Mouse (Mus musculus) liver, adult 2 months (tissue): Measurements from ENCODE around the gene Tm7sf2. TPM values are rescaled to one million over a fixed set of nuclear protein-coding genes. Genes with fewer than 3 reads are reported as not detected.

Experiments
- DNase-seq: peaks from one replicate; pipeline ENCODE4 v3.0.0-alpha.2; 2011; ENCODE audit warnings: low read depth, low spot score; ENCODE audit errors: extremely low read depth
- H3K27ac ChIP-seq: fragments of 200-500 bp; replicated peaks from 2 replicates; pipeline ENCODE4 v1.5.1; 2012; ENCODE audit warnings: low read depth, mild to moderate bottlenecking, control low read depth, inconsistent platforms, low read length; ENCODE audit not compliant: insufficient read depth
- H3K27me3 ChIP-seq: fragments of 200-500 bp; 2 replicates; pipeline ENCODE4 v1.6.1; 2012; ENCODE audit warnings: mild to moderate bottlenecking, moderate library complexity, low read length, inconsistent platforms; ENCODE audit not compliant: control insufficient read depth, insufficient read depth
- H3K36me3 ChIP-seq: fragments of 200-500 bp; 2 replicates; pipeline ENCODE4 v1.6.1; 2012; ENCODE audit warnings: low read length, inconsistent platforms; ENCODE audit not compliant: control insufficient read depth, insufficient read depth
- H3K4me1 ChIP-seq: fragments of 200-500 bp; 2 replicates; pipeline ENCODE4 v1.6.1; 2011; ENCODE audit warnings: low read length; ENCODE audit not compliant: control insufficient read depth, insufficient read depth
- H3K4me3 ChIP-seq: fragments of 200-500 bp; 2 replicates; pipeline ENCODE4 v1.5.1; 2011; ENCODE audit warnings: low read depth, mild to moderate bottlenecking, control low read depth, low read length, moderate library complexity; ENCODE audit not compliant: insufficient read depth
- H3K79me2 ChIP-seq: fragments of 200-500 bp; 2 replicates; pipeline ENCODE4 v1.6.1; 2012; ENCODE audit warnings: inconsistent platforms, mild to moderate bottlenecking, low read length, moderate library complexity; ENCODE audit not compliant: control insufficient read depth, insufficient read depth
- H3K9ac ChIP-seq: fragments of 200-500 bp; 2 replicates; pipeline ENCODE4 v1.6.1; 2012; ENCODE audit warnings: low read depth, mild to moderate bottlenecking, control low read depth, inconsistent platforms, low read length
- CTCF ChIP-seq: fragments of 200-500 bp; IDR thresholded peaks from 2 replicates; pipeline ENCODE4 v1.5.1; 2011; ENCODE audit warnings: low read depth, low read length, control low read depth
- POLR2A ChIP-seq: fragments of 200-500 bp; IDR thresholded peaks from 2 replicates; pipeline ENCODE4 v1.6.1; 2011; ENCODE audit warnings: low read length, control low read depth; ENCODE audit not compliant: insufficient read depth; ENCODE audit errors: extremely low read depth
- WGBS: fragments of 180-500 bp; shearing (Covaris S2); methylation state at CpG from one replicate; pipeline ENCODE4 v1.1.7; 2018; 5-methylcytosine and 5-hydroxymethylcytosine counted together
- polyA plus RNA-seq: library from polyadenylated mRNA; depleted of rRNA; stranded (reverse); fragments of >200 nt; gene quantifications from 2 replicates; pipeline ENCODE4 v1.2.3, GENCODE M21; 2012
- total RNA-seq: library from RNA; depleted of rRNA; stranded (reverse); fragments of >200 nt; gene quantifications from 2 replicates; pipeline ENCODE4 v1.2.3, GENCODE M21; 2014

The Tm7sf2 gene
- total and polyA plus RNA-seq, 2 experiments = 185 to 503 TPM

GRCm38 (mm10) chr19:6104476-6104875 is 36.3 kb upstream of the Tm7sf2 start:
- no peak for TF ChIP-seq CTCF
- TF ChIP-seq POLR2A = no peak
- DNase-seq = no peak
- Histone ChIP-seq H3K79me2 (no peaks in the 10 kb centered on the region), H3K9ac (no peak overlapping the region), H3K27me3 (peaks cover 2% of the 10 kb centered on the region; the same call in 1 of the 2 replicates), H3K4me1 (no peaks in the 10 kb centered on the region), H3K4me3 (no peak overlapping the region), H3K36me3 (no peaks in the 10 kb centered on the region), H3K27ac (no peak overlapping the region)
- WGBS = 82% methylated on average over 4 of the region's 4 CpGs

GRCm38 (mm10) chr19:6102169-6102853 is 34.1 kb upstream of the Tm7sf2 start:
- Histone ChIP-seq H3K27me3 (peaks cover 2% of the 10 kb centered on the region; the same call in 1 of the 2 replicates), H3K36me3 (no peaks in the 10 kb centered on the region), H3K9ac (no peak overlapping the region), H3K4me1 (no peaks in the 10 kb centered on the region), H3K4me3 (no peak overlapping the region), H3K79me2 (no peaks in the 10 kb centered on the region), H3K27ac (no peak overlapping the region)
- TF ChIP-seq CTCF = no peak
- no peak for TF ChIP-seq POLR2A
- DNase-seq = no peak
- 69% methylated on average over 6 of the region's 6 CpGs for WGBS

- 63% methylated on average over 6 of the region's 6 CpGs for WGBS
- H3K79me2 ChIP-seq = no peaks in the 10 kb centered on the region
- no peaks in the 10 kb centered on the region for H3K27me3 ChIP-seq
- no peak overlapping the region for H3K27ac ChIP-seq
- H3K36me3 ChIP-seq = no peaks in the 10 kb centered on the region
- no peak overlapping the region for H3K9ac ChIP-seq
- H3K4me3 ChIP-seq = no peak overlapping the region
- H3K4me1 ChIP-seq = no peaks in the 10 kb centered on the region
- TF ChIP-seq CTCF (no peak), POLR2A (no peak)
- DNase-seq = no peak
Measured at GRCm38 (mm10) chr19:6101186-6101585, 33.0 kb upstream of the Tm7sf2 start.

- Histone ChIP-seq H3K27ac (no peak overlapping the region), H3K9ac (no peak overlapping the region), H3K36me3 (no peaks in the 10 kb centered on the region), H3K4me1 (no peaks in the 10 kb centered on the region), H3K27me3 (no peaks in the 10 kb centered on the region), H3K79me2 (no peaks in the 10 kb centered on the region), H3K4me3 (no peak overlapping the region)
- 77% methylated on average over 3 of the region's 3 CpGs for WGBS
- no peak for DNase-seq
- TF ChIP-seq CTCF (no peak), POLR2A (no peak)
Measured at GRCm38 (mm10) chr19:6097847-6098246, 29.7 kb upstream of the Tm7sf2 start.

- no peak for DNase-seq
Measured at GRCm38 (mm10) chr19:6094119-6094518, 25.9 kb upstream of the Tm7sf2 start, which contains the start of gene AC131692.1. Gene AC131692.1, plus strand, starts transcription at chr19:6094419.

GRCm38 (mm10) chr19:6088841-6089240 is 20.7 kb upstream of the Tm7sf2 start:
- TF ChIP-seq CTCF = no peak
- no peak for TF ChIP-seq POLR2A
- Histone ChIP-seq H3K27me3 (no peaks in the 10 kb centered on the region), H3K9ac (no peak overlapping the region), H3K4me3 (no peak overlapping the region), H3K36me3 (no peaks in the 10 kb centered on the region), H3K4me1 (peaks cover 2% of the 10 kb centered on the region), H3K27ac (no peak overlapping the region), H3K79me2 (peaks cover 2% of the 10 kb centered on the region; the same call in 1 of the 2 replicates)
- WGBS = 95% methylated on average over 13 of the region's 13 CpGs
- no peak for DNase-seq

More at GRCm38 (mm10) chr19:6094119-6094518, 25.9 kb upstream of the Tm7sf2 start, which contains the start of gene AC131692.1:
- Histone ChIP-seq H3K9ac (no peak within 1 kb of the TSS), H3K79me2 (no peaks in the 10 kb centered on the region), H3K36me3 (no peaks in the 10 kb centered on the region), H3K27ac (no peak within 1 kb of the TSS), H3K4me1 (no peaks in the 10 kb centered on the region), H3K27me3 (no peaks in the 10 kb centered on the region), H3K4me3 (no peak within 1 kb of the TSS)
- TF ChIP-seq CTCF (no peak), POLR2A (no peak)
- WGBS = 91% methylated on average over 7 of the region's 7 CpGs
